Mouse (Mus musculus) lung, postnatal 0 days (tissue): Measurements from ENCODE around the gene Galp.

Experiments used
- CTCF ChIP-seq: IDR thresholded peaks from 2 replicates; pipeline ENCODE4 v1.5.1; 2016; ENCODE audit warnings: antibody characterized with exemption, mild to moderate bottlenecking
- EP300 ChIP-seq: IDR thresholded peaks from 2 replicates; pipeline ENCODE4 v1.6.1; 2016; ENCODE audit warnings: antibody characterized with exemption, mild to moderate bottlenecking, control low read depth

DNA sequence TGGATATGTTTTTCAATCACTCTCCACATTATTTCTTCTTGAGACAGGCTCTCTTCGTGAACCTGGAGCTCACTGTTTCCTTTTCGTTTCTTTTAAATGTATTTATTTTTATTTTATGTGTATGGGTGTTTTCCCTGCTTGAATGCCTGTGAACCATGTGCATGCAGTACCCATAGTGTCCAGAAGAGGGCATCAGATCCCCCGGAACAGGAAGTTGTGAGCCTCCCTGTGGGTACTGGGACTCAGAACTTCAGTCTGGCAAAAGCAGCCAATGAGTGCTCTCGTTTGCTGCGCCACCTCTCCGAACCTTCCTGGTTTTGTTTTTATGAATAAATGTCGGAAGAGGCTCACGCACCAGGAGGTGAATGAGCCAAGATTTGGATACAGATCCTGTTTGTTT lies 68.8 kb downstream of the Galp start:
- TF ChIP-seq CTCF = peak; percentile 61
- no peak for TF ChIP-seq EP300
